ENCODE assay signal across 14 mouse cellular contexts in genomic region chr8:96864606-96865005, GRCm38 (mm10).
DNase-seq lines count a peak whose midpoint lies in the region; ATAC-seq and TF ChIP-seq lines count a peak whose summit lies in the region.
"Had no signal": no experiment of that assay in that cellular context is flagged by ENCODE, and none has a peak within 500 bp of the region (broad histone marks: within the 10 kb centered on the region; RNA-seq: fewer than 3 reads in every experiment).

No protein-coding gene starts in this region.

- no peaks in the 10 kb centered on the region for H3K36me3 ChIP-seq in hindbrain, embryonic 13.5 days
- no peaks in the 10 kb centered on the region for H3K36me3 ChIP-seq in hindbrain, embryonic 11.5 days (ENCODE audit: control insufficient read depth, insufficient read depth, low read length)
- no peaks in the 10 kb centered on the region for H3K36me3 ChIP-seq in midbrain, postnatal 0 days (ENCODE audit: insufficient read depth, low read length)
- no peaks in the 10 kb centered on the region for H3K36me3 ChIP-seq in midbrain, embryonic 15.5 days (replicated peaks)
- H3K36me3 ChIP-seq: embryonic facial prominence, embryonic 13.5 days had no signal

- H3K4me1 ChIP-seq in hindbrain, embryonic 13.5 days (replicated peaks) = 0 out of 2 replicates have a peak, but pooled peaks cover 2% of the 10 kb centered on the region
- no peaks in the 10 kb centered on the region for H3K4me1 ChIP-seq in hindbrain, embryonic 11.5 days (replicated peaks; ENCODE audit: control insufficient read depth, insufficient read depth, low read length)
- no peaks in the 10 kb centered on the region for H3K4me1 ChIP-seq in midbrain, postnatal 0 days (ENCODE audit: insufficient read depth, low read length)
- H3K4me1 ChIP-seq in midbrain, embryonic 15.5 days = 0 out of 2 replicates have a peak, but pooled peaks cover 4% of the 10 kb centered on the region
- H3K4me1 ChIP-seq: embryonic facial prominence, embryonic 13.5 days had no signal

- DNase-seq in hindbrain, embryonic 11.5 days (ENCODE audit: low spot score) = no peak
- peak; percentile 54 for DNase-seq in midbrain, postnatal 0 days (ENCODE audit: low spot score)
- peak; percentile 17 to 48 for DNase-seq in layer of hippocampus, adult 18-20 months (ENCODE audit: low spot score in 2 of 2)
- DNase-seq in telencephalon, adult 2 months (ENCODE audit: low read depth, low spot score) = peak; percentile 12
- no peak for DNase-seq in adrenal gland, adult 8-10 months
- DNase-seq: adrenal gland, postnatal 14 days; cerebellum, adult 11-12 months; kidney, adult 18-20 months; right cerebral cortex, adult 18-20 months; thymus, postnatal 25 days had no signal

- no peak overlapping the region for H3K9ac ChIP-seq in hindbrain, embryonic 13.5 days
- no peak overlapping the region for H3K9ac ChIP-seq in hindbrain, embryonic 11.5 days (ENCODE audit: low read depth, low read length)
- no peak overlapping the region for H3K9ac ChIP-seq in midbrain, postnatal 0 days (replicated peaks; ENCODE audit: low read length, poor library complexity, severe bottlenecking)
- no peak overlapping the region for H3K9ac ChIP-seq in midbrain, embryonic 15.5 days
- H3K9ac ChIP-seq: embryonic facial prominence, embryonic 13.5 days; liver, embryonic 14.5 days had no signal

- H3K4me3 ChIP-seq in hindbrain, embryonic 13.5 days = no peak overlapping the region
- H3K4me3 ChIP-seq in hindbrain, embryonic 11.5 days (ENCODE audit: low read depth, low read length) = no peak overlapping the region
- H3K4me3 ChIP-seq in midbrain, postnatal 0 days (ENCODE audit: low read depth, low read length) = no peak overlapping the region
- H3K4me3 ChIP-seq in midbrain, embryonic 15.5 days = no peak overlapping the region
- H3K4me3 ChIP-seq: embryonic facial prominence, embryonic 13.5 days had no signal

- no peak for TF ChIP-seq CTCF in midbrain, postnatal 0 days (IDR thresholded peaks at IDR 0.05)

- no peaks in the 10 kb centered on the region for H3K9me3 ChIP-seq in hindbrain, embryonic 13.5 days
- no peaks in the 10 kb centered on the region for H3K9me3 ChIP-seq in hindbrain, embryonic 11.5 days (ENCODE audit: control insufficient read depth, low read length)
- H3K9me3 ChIP-seq in midbrain, postnatal 0 days (ENCODE audit: low read length) = no peaks in the 10 kb centered on the region
- H3K9me3 ChIP-seq in midbrain, embryonic 15.5 days = no peaks in the 10 kb centered on the region
- H3K9me3 ChIP-seq: embryonic facial prominence, embryonic 13.5 days had no signal

- no peak; the same call in 1 of the 2 replicates for ATAC-seq in hindbrain, embryonic 13.5 days (ENCODE audit: low FRiP score)
- ATAC-seq in hindbrain, embryonic 11.5 days (ENCODE audit: low FRiP score) = no peak
- no peak for ATAC-seq in midbrain, postnatal 0 days (ENCODE audit: low FRiP score)
- ATAC-seq in midbrain, embryonic 15.5 days (replicated peaks) = no peak

- H3K27me3 ChIP-seq in hindbrain, embryonic 13.5 days = no peaks in the 10 kb centered on the region
- H3K27me3 ChIP-seq in hindbrain, embryonic 11.5 days (ENCODE audit: control insufficient read depth, insufficient read depth, low read length) = no peaks in the 10 kb centered on the region
- no peaks in the 10 kb centered on the region for H3K27me3 ChIP-seq in midbrain, postnatal 0 days (ENCODE audit: insufficient read depth, low read length)
- H3K27me3 ChIP-seq in midbrain, embryonic 15.5 days (replicated peaks) = no peaks in the 10 kb centered on the region
- H3K27me3 ChIP-seq: embryonic facial prominence, embryonic 13.5 days had no signal

- 39% methylated on average over 6 of the region's 6 CpGs for WGBS in hindbrain, embryonic 13.5 days
- 81% methylated on average over 6 of the region's 6 CpGs for WGBS in hindbrain, embryonic 11.5 days
- 56% methylated on average over 6 of the region's 6 CpGs for WGBS in midbrain, postnatal 0 days
- 55% methylated on average over 6 of the region's 6 CpGs for WGBS in midbrain, embryonic 15.5 days

- peak overlapping the region; percentile 27 for H3K4me2 ChIP-seq in hindbrain, embryonic 13.5 days
- no peak overlapping the region for H3K4me2 ChIP-seq in hindbrain, embryonic 11.5 days (replicated peaks; ENCODE audit: low read depth, low read length)
- H3K4me2 ChIP-seq in midbrain, postnatal 0 days (ENCODE audit: low read depth, low read length, poor library complexity, severe bottlenecking) = no peak overlapping the region
- H3K4me2 ChIP-seq in midbrain, embryonic 15.5 days = no peak overlapping the region
- H3K4me2 ChIP-seq: embryonic facial prominence, embryonic 13.5 days had no signal

- peak overlapping the region; percentile 75; the same call in 1 of the 2 replicates for H3K27ac ChIP-seq in hindbrain, embryonic 13.5 days
- no peak overlapping the region for H3K27ac ChIP-seq in hindbrain, embryonic 11.5 days (ENCODE audit: low read depth, low read length)
- no peak overlapping the region for H3K27ac ChIP-seq in midbrain, postnatal 0 days (ENCODE audit: low read depth, low read length)
- H3K27ac ChIP-seq in midbrain, embryonic 15.5 days = no peak overlapping the region
- H3K27ac ChIP-seq: embryonic facial prominence, embryonic 13.5 days; liver, embryonic 14.5 days had no signal

Comparison
In these comparisons a context has a peak if more than half of its experiments do, and no peak if none do; other contexts are left out.
1. DNase-seq: peak in midbrain, postnatal 0 days (single experiment), layer of hippocampus, adult 18-20 months (2 of 2) and telencephalon, adult 2 months (single experiment); none in hindbrain, embryonic 11.5 days (single experiment) and adrenal gland, adult 8-10 months (single experiment).